Mouse (Mus musculus) adipocyte (in vitro differentiated cells): ENCODE data around the gene Nhp2.
A peak's percentile ranks its signal among the peaks of the same experiment; 100 is the strongest.
"Not testable (repeated sequence)": the region's sequence is repeated elsewhere in the genome, so short reads cannot be mapped to it uniquely, and the experiment has no call there.

Source experiments
- DNase-seq: peaks from one replicate; pipeline ENCODE4 v3.0.0-alpha.2; 2016; ENCODE audit warnings: low spot score

Nhp2 gene

GRCm38 (mm10) chr11:51606447-51607095 is 13.0 kb upstream of the Nhp2 start, which contains the start of gene Hnrnpab:
Hnrnpab (minus strand) TSS chr11:51606847.
- DNase-seq: peak; percentile 98

GRCm38 (mm10) chr11:51607096-51607738 is 12.3 kb upstream of the Nhp2 start:
- DNase-seq: no peak

- no peak for DNase-seq
These were observed 10.1 kb upstream of the Nhp2 start for GRCm38 (mm10) chr11:51609266-51609909.

- not testable (repeated sequence) for DNase-seq
These were observed 9.6 kb upstream of the Nhp2 start for GRCm38 (mm10) chr11:51609940-51610339.

- no peak for DNase-seq
These were observed 5.3 kb upstream of the Nhp2 start for GRCm38 (mm10) chr11:51614256-51614655.

GRCm38 (mm10) chr11:51615129-51615528 is 4.4 kb upstream of the Nhp2 start:
- peak; percentile 83 for DNase-seq

- DNase-seq: peak; percentile 85
These were observed 3.9 kb upstream of the Nhp2 start for GRCm38 (mm10) chr11:51615601-51616000.

GRCm38 (mm10) chr11:51616113-51616512 is 3.4 kb upstream of the Nhp2 start:
- not testable (repeated sequence) for DNase-seq

- DNase-seq: peak; percentile 70
These were observed 1.8 kb upstream of the Nhp2 start for GRCm38 (mm10) chr11:51617693-51618092.

- no peak for DNase-seq
These were observed 584 bp upstream of the Nhp2 start for GRCm38 (mm10) chr11:51618894-51619408.

- no peak for DNase-seq
These were observed 549 bp downstream of the Nhp2 start for GRCm38 (mm10) chr11:51620084-51620483.

GRCm38 (mm10) chr11:51621776-51622175 is 2.2 kb downstream of the Nhp2 start:
- no peak for DNase-seq

- DNase-seq: no peak
These were observed 3.5 kb downstream of the Nhp2 start for GRCm38 (mm10) chr11:51622971-51623491.

- DNase-seq: no peak
These were observed 5.8 kb downstream of the Nhp2 start for GRCm38 (mm10) chr11:51625187-51625820.

- DNase-seq: no peak
These were observed 7.9 kb downstream of the Nhp2 start for GRCm38 (mm10) chr11:51627425-51627824.

GRCm38 (mm10) chr11:51627907-51628306 is 8.4 kb downstream of the Nhp2 start:
- DNase-seq: no peak

- DNase-seq: no peak
These were observed 10.2 kb downstream of the Nhp2 start for GRCm38 (mm10) chr11:51629651-51630314.

GRCm38 (mm10) chr11:51632130-51632753 is 12.7 kb downstream of the Nhp2 start:
- DNase-seq: no peak

GRCm38 (mm10) chr11:51633200-51633599 is 13.7 kb downstream of the Nhp2 start:
- DNase-seq: not testable (repeated sequence)

- DNase-seq: no peak
These were observed 14.2 kb downstream of the Nhp2 start for GRCm38 (mm10) chr11:51633721-51634120.

GRCm38 (mm10) chr11:51635127-51635524 is 15.6 kb downstream of the Nhp2 start:
- DNase-seq: no peak
